Mouse (Mus musculus): ENCODE results near the gene Flad1. TPM values are rescaled to one million over a fixed set of nuclear protein-coding genes. Genes with fewer than 3 reads are reported as not detected.

Flad1 gene
- polyA plus RNA-seq, 1 experiment from 2014 or later = 29.2 TPM

- 94% methylated on average over 4 of the region's 4 CpGs for WGBS
- peaks cover 8% of the 10 kb centered on the region for H3K4me1 ChIP-seq (replicated peaks; ENCODE audit: control insufficient read depth, insufficient read depth, low read length)
Measured at GRCm38 (mm10) chr3:89425876-89426275, 14.2 kb upstream of the Flad1 start.

DNA sequence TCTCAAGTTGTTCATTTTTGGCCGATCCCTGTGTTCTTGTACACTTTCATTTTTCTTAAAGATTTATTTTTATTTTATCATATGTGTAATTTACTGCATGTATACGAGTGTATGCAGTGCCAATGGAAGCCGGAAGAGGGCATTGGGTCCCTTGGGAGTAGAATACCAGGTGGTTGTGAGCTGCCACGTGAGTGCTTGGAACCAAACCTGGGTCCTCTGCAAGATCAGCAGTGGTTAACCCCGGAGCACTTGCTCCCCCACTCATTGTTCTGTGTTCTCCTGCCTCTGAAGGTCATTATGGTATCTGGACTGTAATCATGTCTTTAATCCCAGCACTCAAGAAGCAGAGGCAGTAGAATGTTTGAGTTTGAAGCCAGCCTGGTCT is 13.5 kb upstream of the Flad1 start:
- TF ChIP-seq CTCF (IDR thresholded peaks at IDR 0.05; ENCODE audit: low read depth) = no peak
- H3K9me3 ChIP-seq (ENCODE audit: control insufficient read depth) = no peaks in the 10 kb centered on the region
- ATAC-seq = no peak
- H3K36me3 ChIP-seq (ENCODE audit: control insufficient read depth, insufficient read depth) = peaks cover 40% of the 10 kb centered on the region
- no peak overlapping the region for H3K9ac ChIP-seq (ENCODE audit: low read depth, low read length)
- peaks cover 9% of the 10 kb centered on the region for H3K4me1 ChIP-seq (replicated peaks; ENCODE audit: control insufficient read depth, insufficient read depth, low read length)
- H3K4me2 ChIP-seq (replicated peaks; ENCODE audit: low read depth) = no peak overlapping the region
- H3K4me3 ChIP-seq (ENCODE audit: low read depth, low read length) = no peak overlapping the region
- WGBS = 64% methylated on average over 5 of the region's 5 CpGs
- H3K27me3 ChIP-seq (replicated peaks; ENCODE audit: control insufficient read depth, insufficient read depth, low read length) = no peaks in the 10 kb centered on the region
- no peak overlapping the region for H3K27ac ChIP-seq (ENCODE audit: low read depth, low read length)

More at GRCm38 (mm10) chr3:89425876-89426275, 14.2 kb upstream of the Flad1 start:
- H3K36me3 ChIP-seq (ENCODE audit: control insufficient read depth, insufficient read depth) = peaks cover 40% of the 10 kb centered on the region
- no peak overlapping the region for H3K9ac ChIP-seq (ENCODE audit: low read depth, low read length)
- TF ChIP-seq CTCF (IDR thresholded peaks at IDR 0.05; ENCODE audit: low read depth) = no peak
- no peak for ATAC-seq
- no peak overlapping the region for H3K27ac ChIP-seq (ENCODE audit: low read depth, low read length)
- H3K4me2 ChIP-seq (replicated peaks; ENCODE audit: low read depth) = no peak overlapping the region
- no peaks in the 10 kb centered on the region for H3K27me3 ChIP-seq (replicated peaks; ENCODE audit: control insufficient read depth, insufficient read depth, low read length)
- H3K9me3 ChIP-seq (ENCODE audit: control insufficient read depth) = no peaks in the 10 kb centered on the region
- H3K4me3 ChIP-seq (ENCODE audit: low read depth, low read length) = no peak overlapping the region

DNA sequence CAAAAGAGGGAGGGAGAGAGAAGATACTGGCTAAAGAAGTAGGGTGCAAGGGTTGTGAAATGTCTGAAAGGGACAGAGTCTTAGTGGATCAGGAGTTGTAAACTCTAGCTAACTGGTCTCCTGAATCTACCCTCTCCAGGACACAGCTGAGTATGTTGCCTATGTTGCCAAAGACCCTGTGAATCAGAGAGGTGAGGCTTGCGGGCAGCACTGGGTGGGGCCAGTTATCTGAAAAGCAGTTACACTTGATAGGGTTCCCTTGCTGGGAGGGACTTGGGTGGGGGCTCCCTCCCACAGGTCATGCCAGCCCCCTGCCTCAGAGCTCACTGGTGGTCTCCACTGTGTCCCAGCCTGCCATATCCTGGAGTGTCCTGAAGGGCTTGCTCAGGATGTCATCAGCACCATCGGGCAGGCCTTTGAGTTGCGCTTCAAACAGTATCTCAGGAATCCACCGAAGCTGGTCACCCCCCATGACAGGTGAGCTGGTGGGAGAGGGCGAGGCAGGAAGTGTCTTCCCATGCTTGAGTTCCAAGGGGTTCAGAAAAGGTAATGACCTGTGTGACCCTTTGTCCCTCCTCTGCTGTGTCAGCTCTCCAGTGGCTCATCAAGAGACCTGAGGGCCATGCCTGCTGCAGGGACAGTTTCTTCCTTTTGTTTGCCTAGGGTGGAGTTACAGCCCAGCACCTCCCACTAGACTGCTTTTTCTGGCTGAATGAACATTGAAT is 12.9 kb upstream of the Flad1 start:
- Histone ChIP-seq H3K4me3 (ENCODE audit: low read depth, low read length) (no peak overlapping the region), H3K9me3 (ENCODE audit: control insufficient read depth) (no peaks in the 10 kb centered on the region), H3K36me3 (ENCODE audit: control insufficient read depth, insufficient read depth) (peaks cover 40% of the 10 kb centered on the region), H3K27ac (ENCODE audit: low read depth, low read length) (0 out of 2 replicates have a peak overlapping the region, but pooled peaks have one; percentile 15), H3K9ac (ENCODE audit: low read depth, low read length) (no peak overlapping the region), H3K27me3 (replicated peaks; ENCODE audit: control insufficient read depth, insufficient read depth, low read length) (no peaks in the 10 kb centered on the region), H3K4me2 (replicated peaks; ENCODE audit: low read depth) (0 out of 2 replicates have a peak overlapping the region, but pooled peaks have one; percentile 6), H3K4me1 (replicated peaks; ENCODE audit: control insufficient read depth, insufficient read depth, low read length) (peaks cover 9% of the 10 kb centered on the region)
- ATAC-seq = no peak
- 0 out of 2 replicates have a peak, but pooled peaks have one; percentile 3 for TF ChIP-seq CTCF (IDR thresholded peaks at IDR 0.05; ENCODE audit: low read depth)
- 41% methylated on average over 5 of the region's 5 CpGs for WGBS

- WGBS = 69% methylated on average over 6 of the region's 6 CpGs
- H3K27me3 ChIP-seq (replicated peaks; ENCODE audit: control insufficient read depth, insufficient read depth, low read length) = no peaks in the 10 kb centered on the region
- no peaks in the 10 kb centered on the region for H3K9me3 ChIP-seq (ENCODE audit: control insufficient read depth)
- peaks cover 38% of the 10 kb centered on the region for H3K36me3 ChIP-seq (ENCODE audit: control insufficient read depth, insufficient read depth)
- no peak for TF ChIP-seq CTCF (IDR thresholded peaks at IDR 0.05; ENCODE audit: low read depth)
- peaks cover 9% of the 10 kb centered on the region for H3K4me1 ChIP-seq (replicated peaks; ENCODE audit: control insufficient read depth, insufficient read depth, low read length)
- H3K9ac ChIP-seq (ENCODE audit: low read depth, low read length) = peak overlapping the region; percentile 60; the same call in 1 of the 2 replicates
- peak overlapping the region; percentile 86 for H3K4me2 ChIP-seq (replicated peaks; ENCODE audit: low read depth)
- peak overlapping the region; percentile 47 for H3K4me3 ChIP-seq (ENCODE audit: low read depth, low read length)
- no peak overlapping the region for H3K27ac ChIP-seq (ENCODE audit: low read depth, low read length)
- ATAC-seq = no peak
Measured at GRCm38 (mm10) chr3:89422556-89423205, 11.0 kb upstream of the Flad1 start.

DNA sequence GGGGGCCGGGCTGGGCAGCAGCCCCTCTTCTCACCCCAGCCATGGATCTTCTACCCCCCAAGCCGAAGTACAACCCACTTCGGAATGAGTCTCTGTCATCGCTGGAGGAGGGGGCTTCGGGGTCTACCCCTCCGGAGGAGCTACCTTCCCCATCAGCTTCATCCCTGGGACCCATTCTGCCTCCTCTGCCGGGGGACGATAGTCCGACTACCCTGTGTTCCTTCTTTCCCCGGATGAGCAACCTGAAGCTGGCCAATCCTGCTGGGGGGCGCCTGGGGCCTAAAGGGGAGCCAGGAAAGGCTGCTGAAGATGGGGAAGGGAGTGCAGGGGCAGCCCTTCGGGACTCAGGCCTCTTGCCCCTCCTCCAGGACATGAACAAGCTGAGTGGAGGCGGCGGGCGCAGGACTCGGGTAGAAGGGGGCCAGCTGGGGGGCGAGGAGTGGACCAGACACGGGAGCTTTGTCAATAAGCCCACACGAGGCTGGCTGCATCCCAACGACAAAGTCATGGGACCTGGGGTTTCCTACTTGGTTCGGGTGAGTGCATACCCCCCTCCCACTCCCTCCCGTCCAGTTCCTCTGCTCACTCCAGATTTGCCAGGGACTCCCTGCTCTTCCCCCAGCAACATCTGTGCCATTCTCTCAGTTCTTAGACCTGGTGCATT is 10.3 kb upstream of the Flad1 start:
- Histone ChIP-seq H3K4me2 (replicated peaks; ENCODE audit: low read depth) (peak overlapping the region; percentile 86), H3K9me3 (ENCODE audit: control insufficient read depth) (no peaks in the 10 kb centered on the region), H3K36me3 (ENCODE audit: control insufficient read depth, insufficient read depth) (peaks cover 30% of the 10 kb centered on the region; the same call in 1 of the 2 replicates), H3K27me3 (replicated peaks; ENCODE audit: control insufficient read depth, insufficient read depth, low read length) (no peaks in the 10 kb centered on the region), H3K4me1 (replicated peaks; ENCODE audit: control insufficient read depth, insufficient read depth, low read length) (peaks cover 9% of the 10 kb centered on the region), H3K4me3 (ENCODE audit: low read depth, low read length) (peak overlapping the region; percentile 47), H3K27ac (ENCODE audit: low read depth, low read length) (no peak overlapping the region), H3K9ac (ENCODE audit: low read depth, low read length) (peak overlapping the region; percentile 60)
- WGBS = 26% methylated on average over 22 of the region's 22 CpGs
- no peak for TF ChIP-seq CTCF (IDR thresholded peaks at IDR 0.05; ENCODE audit: low read depth)
- ATAC-seq = no peak

Data from intestine, postnatal 0 days (tissue).